Mouse (Mus musculus) hematopoietic stem cell, adult 5-6 weeks (primary cell): ENCODE measurements around the gene Neil1. TPM values are rescaled to one million over a fixed set of nuclear protein-coding genes. Genes with fewer than 3 reads are reported as not detected.
A peak's percentile ranks its signal among the peaks of the same experiment; 100 is the strongest.

ENCODE experiments used
- ATAC-seq, 2 experiments: fragments of 125-278 bp in 1 of 2; replicated peaks in 1 of 2; 2 replicates each; pipeline ENCODE4 v1.8.0; 2016 to 2017; ENCODE audit warnings: inconsistent platforms in 2 of 2, mild to moderate bottlenecking in 2 of 2, moderate number of reproducible peaks in 2 of 2, low read depth in 1 of 2, moderate TSS enrichment in 1 of 2; ENCODE audit not compliant: low FRiP score in 2 of 2, poor library complexity in 2 of 2, severe bottlenecking in 2 of 2, insufficient read depth in 1 of 2, low TSS enrichment in 1 of 2
- total RNA-seq: library from RNA; stranded (forward); fragments of 172-1452, 232-1000 nt; gene quantifications from 2 replicates; pipeline ENCODE4 v1.2.3, GENCODE M21; 2017

The Neil1 gene
- total RNA-seq, result 4.1 and 5.8 TPM in 2 replicates

DNA sequence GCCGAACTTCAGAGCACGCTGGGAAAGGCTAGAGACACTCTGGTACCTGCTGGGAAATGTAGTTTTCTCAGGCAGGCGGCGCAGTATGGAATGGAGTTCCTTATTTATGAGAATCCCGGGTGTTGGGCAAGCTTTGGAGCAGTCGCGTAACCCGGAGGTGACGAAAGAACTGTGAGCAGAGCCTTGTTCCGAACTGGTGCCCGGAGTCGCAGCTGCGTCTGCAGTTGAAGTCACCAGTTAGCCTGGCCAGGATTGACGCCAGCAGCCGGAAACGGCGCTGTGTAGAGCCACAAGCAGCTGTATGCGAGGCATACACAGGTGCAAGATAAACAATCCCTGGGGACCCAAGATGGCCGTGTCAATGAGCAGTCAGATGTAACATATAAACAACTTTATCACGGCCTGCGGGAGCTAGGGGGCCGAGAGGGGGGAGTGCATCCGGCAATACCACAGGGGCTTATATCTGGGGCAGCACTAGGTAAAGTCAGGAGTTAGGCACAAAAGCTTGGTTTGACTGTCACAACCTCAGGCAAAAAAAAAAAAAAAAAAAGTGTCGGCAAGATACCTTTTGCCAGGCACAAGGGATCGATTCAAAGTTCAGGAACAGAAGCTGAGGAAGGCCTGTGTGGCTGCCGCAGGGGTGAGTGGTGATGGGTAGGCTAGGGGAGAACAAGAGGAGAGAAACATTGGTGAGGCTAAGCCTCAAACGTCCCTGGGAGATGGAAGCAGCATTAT, at the start of gene Neil1:
TSS of gene Neil1 (minus strand) at position 162 of the 735 bp plus-strand sequence.
- peak; percentile 91 to 92 for ATAC-seq

DNA sequence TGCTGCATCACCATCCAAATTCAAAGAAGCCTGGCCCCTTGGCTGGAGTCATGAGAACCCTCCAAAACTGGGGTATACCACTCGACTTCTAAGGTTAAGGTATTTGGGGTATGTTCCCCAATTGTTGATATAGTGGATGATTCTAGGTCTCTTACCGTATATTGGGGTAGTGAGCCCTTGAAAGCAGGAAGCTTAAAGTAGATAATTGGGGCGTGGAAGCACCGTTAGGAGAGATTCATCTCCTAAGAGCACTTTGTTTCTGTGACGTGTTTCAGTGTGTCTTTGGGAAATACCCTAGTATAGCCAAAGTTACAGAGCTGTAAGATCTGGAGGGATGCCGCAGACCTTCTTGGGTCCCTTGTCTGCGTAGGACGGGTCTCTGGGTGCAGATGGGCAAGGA, 49.3 kb upstream of the Neil1 start:
- no peak for ATAC-seq

DNA sequence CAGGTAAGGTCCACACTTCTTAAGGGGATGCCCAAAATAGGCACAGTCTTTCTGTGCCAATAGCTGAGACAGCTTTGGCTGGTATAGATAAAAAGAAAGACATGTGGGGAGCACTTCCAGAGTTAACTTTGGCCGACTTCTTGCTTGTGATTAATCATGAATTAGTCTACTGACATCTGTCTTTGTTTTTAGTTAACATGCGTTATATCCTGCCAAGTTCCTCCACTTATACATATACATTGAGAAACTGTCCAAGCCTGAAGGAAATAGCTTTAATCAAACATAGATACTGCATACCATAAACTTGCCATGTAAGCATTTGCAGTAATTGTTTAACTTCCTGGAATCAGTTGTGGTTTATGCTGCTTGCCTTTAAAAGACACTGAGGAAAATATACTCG, 48.6 kb upstream of the Neil1 start:
- no peak for ATAC-seq

DNA sequence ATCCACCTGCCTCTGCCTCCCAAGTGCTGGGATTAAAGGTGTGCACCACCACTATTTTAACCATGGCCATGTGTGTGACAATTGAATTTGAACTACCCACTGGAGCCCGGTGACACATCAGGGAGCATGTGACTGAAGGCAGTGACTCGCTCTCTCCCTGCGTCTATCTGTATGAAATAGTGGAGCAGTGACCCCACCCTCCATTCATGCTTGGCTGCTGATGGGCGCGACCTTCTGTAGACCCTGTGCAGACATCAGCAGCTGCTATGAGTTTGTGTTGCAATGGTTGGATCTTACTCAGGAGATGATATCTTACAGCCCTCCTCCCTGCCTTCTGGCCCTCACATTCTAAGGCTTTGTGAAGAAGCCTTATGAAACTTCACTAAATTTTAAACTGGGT, 20.3 kb upstream of the Neil1 start:
- ATAC-seq, result no peak

DNA sequence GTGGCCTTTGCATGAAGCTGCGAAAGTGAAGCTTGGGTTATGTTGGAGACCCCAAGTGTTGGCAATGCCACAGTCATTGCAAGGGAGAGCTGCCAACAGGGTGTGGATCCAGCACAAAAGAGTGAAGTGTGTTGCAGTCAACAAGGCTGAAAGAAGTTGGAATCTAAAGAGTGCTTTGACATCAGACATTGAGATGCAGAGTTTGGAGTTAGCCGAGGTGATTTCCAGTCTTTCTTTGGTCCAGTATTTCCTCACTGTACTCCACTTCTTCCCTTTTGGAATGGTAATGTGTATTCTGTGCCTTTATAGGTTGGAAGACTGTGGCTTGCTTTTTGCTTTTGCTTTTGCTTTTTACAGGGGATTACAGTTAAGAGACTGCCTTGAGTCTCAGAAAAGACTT, 18.1 kb upstream of the Neil1 start:
- ATAC-seq, result no peak

DNA sequence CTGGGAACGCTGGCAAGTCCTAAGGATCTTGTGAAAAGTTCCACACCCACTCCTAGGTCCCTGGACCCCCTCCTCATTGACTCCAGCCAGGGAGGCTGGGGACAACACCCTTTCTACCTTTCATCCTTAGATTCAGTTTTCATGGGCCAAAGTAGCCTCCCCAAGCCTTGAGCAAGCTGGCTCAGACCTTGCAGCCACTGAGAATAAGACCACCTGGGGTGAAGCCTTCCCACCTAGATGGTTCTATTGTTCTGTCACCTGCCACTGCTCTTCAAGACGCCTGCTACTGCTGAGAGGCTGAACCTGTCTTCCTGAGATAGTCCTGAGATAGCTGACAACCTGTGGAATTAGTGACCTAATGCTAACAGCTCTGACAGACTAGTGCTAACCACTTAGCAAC, 15.0 kb upstream of the Neil1 start:
- ATAC-seq, result no peak

DNA sequence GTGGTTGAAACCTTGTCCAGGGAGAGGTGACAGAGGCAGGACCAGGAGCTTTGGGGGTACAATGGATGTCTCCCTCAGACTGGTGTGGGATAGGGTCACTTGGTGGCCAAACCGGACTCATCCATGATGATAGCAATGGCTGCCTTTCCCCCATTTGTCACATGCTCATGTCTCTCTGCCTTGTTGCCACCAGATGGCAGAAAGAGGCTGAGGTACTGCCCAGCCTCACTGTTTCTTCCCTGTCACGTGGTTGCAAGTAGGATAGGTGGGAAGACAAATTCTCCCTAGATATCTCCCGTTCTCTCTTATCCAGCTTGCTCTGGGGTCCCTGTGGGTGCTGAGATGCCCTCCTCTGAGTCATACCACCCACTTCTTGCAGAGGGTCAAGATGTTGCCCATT, 14.4 kb upstream of the Neil1 start:
- 0 out of 4 replicates have a peak, but pooled peaks have one; percentile 6 to 27 for ATAC-seq

DNA sequence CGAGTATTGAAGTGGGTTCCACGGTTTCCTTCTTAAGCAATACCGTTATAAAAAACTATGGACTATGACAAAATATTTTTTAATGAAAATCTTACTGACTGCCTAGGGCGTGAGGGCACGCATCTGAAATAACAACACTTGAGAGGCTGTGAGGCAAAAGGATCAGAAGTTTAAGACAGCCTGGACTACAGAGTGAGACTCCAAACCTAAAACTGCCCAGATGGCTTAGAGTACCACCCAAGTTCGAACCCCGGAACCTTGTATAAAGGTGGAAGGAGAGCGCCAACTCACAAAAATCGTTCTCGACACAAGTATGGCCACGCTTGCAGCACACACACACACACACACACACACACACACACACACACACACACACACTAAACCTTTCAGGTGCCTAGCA, 10.4 kb upstream of the Neil1 start:
- no peak for ATAC-seq

DNA sequence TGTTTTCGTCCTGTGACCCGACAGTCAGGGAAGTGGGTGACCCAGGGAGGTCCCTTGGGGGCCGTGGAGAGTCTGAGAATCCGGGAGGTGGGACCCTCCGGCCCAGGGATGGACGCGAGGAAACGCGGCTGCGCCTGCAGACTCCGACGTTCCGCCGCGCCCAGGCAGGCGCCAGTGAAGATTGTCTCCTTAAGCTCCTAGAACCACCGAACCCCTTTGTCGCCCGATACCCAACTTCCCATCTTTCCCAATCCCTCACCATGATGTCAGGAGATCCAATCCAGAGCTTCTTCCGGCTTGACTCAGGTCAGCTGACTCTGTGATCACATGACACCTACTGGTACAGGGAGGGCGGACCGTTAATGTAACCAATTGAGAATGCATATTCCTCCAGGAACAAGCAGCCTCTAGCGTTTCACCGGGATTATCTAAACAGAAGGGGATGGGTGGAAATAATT, 9.9 kb upstream of the Neil1 start, which contains the start of gene Commd4:
TSS of gene Commd4 (minus strand) at position 319 of the 458 bp plus-strand sequence.
- peak; percentile 71 to 80 for ATAC-seq

DNA sequence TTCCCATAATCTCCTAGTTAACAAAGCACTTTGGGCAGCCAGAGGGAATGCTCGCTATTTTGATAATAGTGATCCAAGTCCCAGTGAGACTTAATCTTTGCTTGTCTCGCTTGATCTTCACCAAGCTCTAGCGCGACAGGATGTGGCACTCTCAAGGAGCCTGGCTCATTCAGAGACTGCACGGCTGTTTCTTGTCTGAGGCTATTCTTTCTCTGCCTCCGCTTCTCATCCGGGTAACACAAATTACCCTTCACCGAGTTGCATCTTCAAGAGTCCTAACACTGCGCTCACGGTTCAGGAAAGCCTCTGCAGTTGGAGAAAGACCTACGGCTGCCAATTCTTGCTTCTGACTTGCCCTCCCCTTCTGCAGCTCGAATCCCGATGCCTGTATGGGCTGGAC, 9.4 kb upstream of the Neil1 start:
- no peak for ATAC-seq

DNA sequence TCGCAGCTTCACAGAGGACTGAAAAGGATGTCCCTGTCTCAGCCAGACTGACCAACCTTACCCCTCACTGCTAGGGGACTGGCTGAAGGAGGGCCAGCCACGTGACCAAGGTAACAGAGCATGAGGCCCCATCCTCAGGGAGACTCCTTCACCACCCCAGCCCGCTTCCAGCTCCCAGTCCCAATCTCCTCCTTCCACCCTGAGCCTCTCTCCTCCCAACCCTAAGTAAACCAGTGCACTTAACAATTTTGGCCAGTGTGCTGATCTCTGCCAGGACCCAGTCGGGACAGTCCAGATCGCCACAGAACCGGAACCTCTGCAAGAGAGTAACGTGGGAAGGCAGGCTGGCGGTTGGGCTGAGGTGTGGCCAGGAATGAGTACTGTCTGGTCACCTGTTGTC, 8.7 kb upstream of the Neil1 start:
- no peak for ATAC-seq

DNA sequence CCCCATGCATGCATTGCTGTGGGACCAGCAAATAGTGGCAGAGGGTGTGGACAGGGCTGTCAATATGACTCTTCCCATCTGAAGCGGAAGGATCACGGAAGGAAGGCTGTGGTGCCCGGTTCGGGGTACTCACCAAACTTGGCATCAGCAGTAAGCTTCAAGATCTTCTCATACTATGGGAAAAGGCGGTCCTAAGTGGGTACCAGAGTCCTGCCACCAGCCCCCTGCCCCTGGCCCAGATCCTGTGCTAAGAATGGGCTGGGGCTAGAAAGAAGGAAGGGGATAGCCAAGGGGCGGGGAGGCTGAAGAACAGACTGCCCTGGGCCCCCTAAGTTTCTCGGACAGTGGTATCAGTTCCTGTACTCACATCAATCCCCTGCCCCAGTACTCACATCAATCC, 8.3 kb upstream of the Neil1 start:
- no peak for ATAC-seq

DNA sequence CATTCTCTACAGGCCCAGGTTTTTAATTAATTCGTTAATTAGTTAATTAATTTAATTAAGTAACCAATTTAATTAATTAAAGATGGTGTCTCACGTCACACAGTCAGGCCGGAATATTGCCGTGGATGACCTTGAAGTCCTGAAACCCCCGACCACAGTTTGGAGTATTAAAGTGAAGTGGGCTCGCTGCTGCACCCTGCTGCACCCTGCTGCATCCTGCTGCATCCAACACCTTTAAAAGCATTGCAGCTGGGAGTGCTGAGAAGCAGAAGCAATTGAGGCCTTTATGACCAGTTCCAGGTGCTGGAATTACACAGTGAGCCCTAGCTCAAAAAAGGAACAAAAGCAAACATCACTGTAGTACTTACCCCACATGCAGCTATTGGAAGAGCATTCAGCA, 4.2 kb upstream of the Neil1 start:
- ATAC-seq, result no peak

DNA sequence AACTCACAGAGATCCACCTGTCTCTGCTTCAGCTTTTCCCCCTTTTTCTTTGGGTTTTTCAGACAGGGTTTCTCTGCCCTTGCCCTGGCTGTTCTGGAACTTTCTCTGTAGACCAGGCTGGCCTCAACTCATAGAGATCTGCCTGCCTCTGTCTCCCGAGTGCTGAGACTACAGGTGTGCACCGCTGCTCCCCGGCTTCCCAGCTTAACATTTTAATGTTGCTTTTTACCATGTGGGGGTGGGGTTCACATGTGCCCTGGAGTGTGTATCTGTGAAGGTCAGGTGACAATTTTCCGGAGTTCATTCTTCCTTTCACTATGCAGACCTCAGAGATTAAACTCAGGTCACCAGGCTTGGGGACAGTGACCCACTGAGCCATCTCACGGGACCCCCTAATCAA, 2.1 kb upstream of the Neil1 start:
- no peak for ATAC-seq

DNA sequence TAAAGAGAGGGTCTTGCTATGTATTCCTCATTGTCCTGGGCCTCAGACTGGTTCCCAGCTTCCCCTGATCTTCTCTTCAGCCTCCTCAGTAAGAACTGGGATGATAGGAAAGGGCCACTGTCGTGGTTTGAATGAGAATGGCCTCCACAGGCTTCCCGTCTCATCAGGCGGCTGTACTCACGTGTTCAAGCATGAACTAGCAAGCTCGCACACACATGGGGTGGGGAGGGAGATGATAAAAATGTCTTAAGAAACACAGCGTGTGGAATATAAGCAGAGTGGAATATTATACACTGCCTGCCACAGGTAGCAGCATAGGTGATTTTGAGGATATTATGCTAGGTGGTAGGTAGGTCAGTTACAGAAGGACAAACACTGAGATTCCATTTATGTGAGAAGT, 916 bp upstream of the Neil1 start:
- ATAC-seq, result no peak

DNA sequence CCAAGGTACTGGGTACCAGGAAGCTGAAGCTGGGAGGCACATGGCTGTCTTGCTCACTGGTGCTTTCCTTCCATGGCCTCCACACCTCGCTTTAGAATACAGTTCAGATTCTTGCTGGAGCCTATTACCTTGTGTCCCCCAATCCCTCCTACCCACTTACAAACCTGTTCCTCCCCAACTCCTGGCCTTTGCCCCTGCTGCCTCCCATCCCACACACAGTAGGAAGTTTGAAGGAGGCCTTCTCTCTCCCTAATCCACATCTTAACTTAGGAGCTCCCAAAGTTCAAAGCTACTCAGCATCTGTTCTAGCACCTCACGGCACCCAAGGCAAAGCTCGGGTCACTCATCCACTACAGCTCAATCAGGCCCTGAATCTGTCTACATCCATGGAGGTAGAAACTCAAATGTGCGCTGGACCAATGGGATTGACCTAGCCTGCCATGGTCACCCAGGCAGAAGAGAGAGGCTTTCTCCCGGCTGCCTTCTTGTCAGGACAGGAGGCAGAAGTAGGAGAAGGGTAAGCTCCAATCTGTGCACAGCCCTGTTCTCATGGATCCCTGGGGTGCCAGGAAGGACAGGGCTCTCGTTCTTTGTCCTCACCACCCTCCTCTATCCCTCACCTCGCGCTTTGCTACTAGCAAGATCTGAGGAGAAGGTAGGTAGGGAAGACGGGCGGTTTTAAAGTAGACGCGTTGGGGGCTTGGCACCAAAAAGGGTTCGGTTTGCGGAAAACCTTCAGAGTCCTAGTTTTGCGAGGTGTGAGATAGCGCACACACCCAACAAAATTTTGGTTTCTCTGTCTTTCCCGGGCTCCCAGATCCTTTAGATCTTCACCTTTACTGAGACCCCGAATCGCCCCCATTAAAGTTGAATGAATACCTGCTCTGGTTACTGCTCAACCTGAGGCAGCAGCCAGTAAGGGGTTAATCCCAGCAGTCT, 631 bp downstream of the Neil1 start:
- ATAC-seq, result 0 out of 4 replicates have a peak, but pooled peaks of 1 of the 2 experiments have one; percentile 7

DNA sequence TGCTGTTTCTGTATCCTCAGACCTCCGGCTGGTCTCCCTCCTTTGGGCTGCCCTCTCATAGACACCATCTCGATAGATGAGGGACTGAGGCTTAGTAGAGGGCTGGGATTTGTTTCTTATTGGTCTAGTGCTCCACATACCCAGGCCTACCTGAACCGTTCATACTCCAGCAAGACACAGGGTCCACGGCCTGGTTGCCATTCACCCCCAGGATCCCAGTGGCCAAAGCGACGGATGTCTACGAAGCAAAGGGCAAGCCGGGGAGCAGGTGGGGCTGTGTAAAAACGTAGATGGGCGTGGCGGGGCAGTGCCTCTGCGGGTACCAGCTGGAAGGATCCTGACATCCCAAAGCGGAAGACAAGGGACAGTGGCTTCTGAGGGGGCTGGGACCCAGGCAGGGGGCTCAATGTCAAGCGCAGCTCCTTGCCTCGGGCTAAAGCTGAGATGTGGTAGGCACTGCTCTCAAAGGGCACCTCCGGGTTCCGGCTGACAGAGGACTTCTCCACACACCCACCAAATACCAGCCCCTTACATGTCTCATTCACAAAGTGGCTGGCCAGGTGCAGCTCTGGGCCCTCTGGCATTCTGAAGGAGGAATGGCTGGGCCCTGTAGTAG, 1.5 kb downstream of the Neil1 start:
- no peak for ATAC-seq

DNA sequence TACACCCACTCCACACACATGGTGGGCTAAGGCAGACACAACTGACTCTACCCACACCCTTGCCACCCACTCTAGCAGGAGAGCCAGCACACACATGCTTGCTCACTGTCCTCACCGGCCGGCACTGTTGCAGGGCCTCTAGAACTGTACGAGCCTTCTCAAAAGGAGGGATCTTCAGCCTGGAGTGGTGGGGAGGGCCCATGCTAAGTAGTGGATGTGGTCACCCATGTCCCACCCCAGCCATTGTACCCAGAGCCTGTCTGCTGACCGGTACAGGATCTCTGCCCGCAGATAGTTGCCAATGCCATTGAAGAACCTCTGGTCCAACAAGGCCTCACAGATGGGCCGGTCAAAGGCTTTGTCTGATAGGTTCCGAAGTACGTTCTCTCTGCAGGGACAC, 3.3 kb downstream of the Neil1 start:
- no peak for ATAC-seq
